Mouse (Mus musculus) right cerebral cortex, adult 18-20 months (tissue): Measurements from ENCODE around the gene Zfp787.
A peak's percentile ranks its signal among the peaks of the same experiment; 100 is the strongest.
"Not testable (repeated sequence)": the region's sequence is repeated elsewhere in the genome, so short reads cannot be mapped to it uniquely, and the experiment has no call there.

ENCODE experiments used
- DNase-seq: peaks from one replicate; pipeline ENCODE4 v3.0.0; 2022; ENCODE audit warnings: mixed read lengths

Gene Zfp787

DNA sequence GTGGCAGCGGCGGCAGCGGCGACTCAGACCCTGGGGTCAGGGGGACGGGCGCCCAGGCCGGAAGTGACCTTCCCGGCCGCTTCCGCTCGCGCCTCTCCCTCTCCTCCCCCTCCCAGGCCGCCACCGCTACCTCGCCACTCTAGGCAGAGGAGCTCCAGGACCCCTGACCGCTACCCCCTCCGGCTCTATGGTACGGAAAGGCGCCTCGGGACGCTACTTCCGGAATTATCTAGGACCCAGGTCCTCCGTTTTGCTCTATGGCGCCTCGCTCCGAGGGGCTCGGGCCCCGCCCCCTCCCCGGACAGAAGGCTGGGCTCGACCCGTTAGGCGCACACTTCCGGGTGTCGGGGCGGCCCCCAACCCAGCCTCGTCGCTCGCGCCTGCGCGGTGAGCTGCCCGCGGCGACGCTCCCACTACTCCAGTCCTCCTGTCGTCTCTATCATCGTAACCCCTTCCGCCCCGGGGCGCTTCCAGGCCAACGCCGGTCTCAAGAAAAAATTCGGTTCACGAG lies at the start of gene Zfp787:
Gene Zfp787 (minus strand): TSS at position 97 of the 511 bp plus-strand sequence.
- peak; percentile 97 for DNase-seq

DNA sequence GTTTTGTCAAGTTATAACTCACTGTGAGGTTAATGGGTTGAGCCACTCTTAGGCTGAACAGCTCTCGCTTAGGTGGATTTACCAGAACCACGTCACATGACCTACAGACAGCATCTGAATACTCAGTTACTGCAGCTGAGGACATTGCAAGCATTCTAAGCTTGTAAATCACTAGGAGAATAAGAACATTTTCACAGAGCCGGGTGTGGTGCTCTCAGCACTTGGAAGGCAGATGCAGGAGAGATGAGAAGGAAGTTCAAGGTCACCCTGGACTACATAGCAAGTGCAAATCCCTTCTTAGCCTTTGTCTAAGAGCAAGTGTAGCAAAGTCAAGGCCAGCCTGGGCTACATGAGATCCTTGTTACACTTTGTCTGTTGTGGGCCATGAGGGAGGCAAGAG lies 48.4 kb upstream of the Zfp787 start:
- no peak for DNase-seq

DNA sequence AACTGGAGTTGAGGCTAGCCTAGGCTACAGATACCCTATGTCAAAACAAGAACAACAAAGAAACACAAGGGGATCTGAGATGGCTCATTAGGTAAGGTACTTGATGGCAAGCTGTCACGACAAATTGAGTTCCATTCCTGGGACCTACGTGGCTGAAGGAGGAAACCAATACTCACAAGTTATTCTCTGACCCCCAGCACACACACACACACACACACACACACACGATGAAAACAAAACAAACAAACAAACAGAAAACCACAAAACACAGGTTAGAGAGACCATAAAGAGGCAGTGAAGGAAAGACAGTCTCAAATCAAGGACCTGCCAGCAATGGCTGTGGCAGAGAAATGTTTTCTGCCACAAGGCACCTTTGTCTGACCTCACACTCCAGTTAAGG lies 41.0 kb upstream of the Zfp787 start, which contains the start of gene Galp:
Gene Galp (plus strand): TSS at position 301 of the 400 bp plus-strand sequence.
- no peak for DNase-seq

DNA sequence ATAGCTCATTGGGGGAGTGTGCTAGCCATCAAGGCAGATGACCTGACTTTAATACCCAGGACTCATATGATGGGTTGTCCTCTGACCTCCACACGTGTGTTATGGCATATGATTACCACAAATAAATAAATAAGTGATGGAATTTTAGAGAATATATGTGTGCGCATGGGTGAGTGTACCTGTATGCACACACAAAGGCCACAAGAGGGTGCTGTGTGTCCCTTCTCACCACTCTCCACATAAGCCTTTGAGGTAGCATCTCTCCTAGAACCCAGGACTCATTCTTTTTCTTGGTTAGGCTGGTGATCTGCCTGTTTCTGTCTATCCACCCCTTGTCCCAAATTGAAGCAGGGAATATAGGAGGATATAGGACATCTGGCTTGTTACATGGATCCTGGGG lies 40.0 kb upstream of the Zfp787 start:
- no peak for DNase-seq

DNA sequence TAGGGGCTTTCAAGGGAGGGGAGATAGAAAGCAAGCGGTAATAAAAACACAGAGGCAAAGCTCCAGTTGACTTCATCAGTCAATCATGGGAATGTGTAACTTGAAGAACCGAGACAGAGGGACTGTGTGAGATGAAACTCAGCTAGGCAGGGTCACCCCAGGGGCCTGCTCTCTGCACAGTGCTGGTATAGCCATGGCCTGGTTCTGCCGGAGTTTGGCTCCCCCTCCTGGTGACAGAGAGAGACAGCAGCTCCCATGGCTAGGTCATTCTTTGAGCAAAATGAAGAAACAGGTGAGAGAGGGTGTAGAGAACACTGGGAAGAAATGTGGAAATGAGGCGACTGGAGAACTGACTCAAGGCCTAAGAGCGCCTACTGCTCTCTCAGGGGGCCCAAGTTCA lies 38.3 kb upstream of the Zfp787 start:
- peak; percentile 50 for DNase-seq

DNA sequence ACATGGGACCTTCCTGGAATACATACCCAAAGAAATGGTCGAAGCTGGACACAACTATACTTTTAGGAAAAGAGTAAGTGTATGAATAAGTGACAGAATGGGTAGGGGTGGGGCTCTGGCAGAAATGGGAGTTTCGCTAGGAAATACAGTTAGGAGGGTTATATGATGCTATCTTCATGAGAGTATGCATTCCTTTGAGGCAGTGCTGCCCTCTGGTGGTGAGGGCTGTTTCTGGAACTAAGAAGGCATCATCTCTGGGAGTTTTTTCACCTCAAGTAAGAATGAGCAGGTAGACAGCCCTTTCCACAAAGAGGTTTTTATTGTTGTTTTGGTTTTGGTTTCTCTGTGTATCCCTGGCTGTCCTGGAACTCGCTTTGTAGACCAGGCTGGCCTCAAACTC lies 35.6 kb upstream of the Zfp787 start:
- peak; percentile 67 for DNase-seq

DNA sequence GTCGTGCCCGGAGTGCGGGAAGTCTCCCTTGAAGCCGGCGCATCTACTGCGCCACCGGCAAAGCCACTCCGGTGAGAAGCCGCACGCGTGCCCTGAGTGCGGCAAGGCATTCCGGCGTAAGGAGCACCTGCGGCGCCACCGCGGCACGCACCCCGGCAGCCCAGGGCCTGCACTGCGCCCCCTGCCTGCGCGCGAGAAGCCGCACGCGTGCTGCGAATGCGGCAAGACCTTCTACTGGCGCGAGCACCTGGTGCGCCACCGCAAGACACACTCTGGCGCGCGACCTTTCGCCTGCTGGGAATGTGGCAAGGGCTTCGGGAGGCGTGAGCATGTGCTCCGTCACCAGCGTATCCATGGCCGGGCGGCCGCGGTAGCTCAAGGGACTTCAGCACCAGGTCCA lies 33.7 kb upstream of the Zfp787 start:
- no peak for DNase-seq

DNA sequence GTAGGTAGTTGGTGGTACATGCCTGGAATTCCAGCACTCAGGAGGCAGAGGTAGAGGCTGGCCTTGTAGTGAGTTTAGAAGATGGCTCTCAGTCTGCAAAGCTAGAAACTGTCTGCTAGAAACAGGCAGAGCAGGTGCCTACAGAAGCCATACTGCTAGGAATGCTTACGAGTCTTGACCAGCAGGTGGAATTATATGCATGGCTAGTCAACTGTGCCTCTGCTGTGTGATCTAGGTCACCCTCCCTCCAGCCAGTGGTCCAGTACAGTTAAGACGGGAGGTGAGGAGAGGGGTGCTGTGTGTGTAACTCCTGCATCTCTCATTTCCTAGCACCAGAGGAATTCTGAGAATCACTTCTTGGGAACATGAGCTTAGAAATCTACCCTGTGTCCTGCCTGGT lies 31.0 kb upstream of the Zfp787 start:
- DNase-seq, result no peak

DNA sequence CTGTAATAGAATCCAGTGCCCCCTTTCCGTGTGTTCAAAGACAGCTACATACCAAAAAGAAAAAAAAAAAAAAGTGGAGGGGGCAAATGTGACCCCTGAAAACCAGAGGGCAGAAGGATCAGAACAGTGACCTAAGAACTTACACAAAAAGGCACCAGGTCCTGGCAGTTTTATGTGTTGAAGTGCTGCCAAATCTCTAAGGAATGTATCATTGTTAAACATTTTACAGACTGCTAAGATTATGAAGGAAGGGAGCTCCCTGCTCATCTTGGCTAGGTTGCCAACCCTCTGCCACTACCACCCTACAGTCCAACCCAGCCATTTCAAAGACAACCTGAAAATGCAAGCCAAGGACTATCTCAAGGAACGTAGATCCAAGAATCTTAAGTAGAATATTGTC lies 30.4 kb upstream of the Zfp787 start:
- DNase-seq, result no peak

DNA sequence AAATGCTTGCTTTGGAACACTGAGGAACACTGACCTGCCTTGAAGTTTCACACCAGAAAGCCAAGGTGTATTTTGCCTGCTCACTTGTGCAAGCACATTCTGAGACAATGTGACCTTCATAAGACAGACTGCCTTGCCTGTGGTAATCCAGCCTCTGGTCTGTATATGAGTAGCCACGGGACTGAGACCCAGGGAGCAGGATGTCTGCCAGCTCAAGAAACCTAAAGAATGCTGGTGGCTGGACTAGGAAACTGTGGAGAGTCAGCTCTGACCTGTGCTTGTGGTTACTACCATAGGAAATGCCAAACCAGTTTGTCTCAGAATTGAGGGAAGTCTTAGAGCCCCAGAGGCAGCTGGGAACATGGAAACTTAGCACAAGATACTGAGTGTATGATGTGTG lies 29.6 kb upstream of the Zfp787 start:
- DNase-seq, result no peak

DNA sequence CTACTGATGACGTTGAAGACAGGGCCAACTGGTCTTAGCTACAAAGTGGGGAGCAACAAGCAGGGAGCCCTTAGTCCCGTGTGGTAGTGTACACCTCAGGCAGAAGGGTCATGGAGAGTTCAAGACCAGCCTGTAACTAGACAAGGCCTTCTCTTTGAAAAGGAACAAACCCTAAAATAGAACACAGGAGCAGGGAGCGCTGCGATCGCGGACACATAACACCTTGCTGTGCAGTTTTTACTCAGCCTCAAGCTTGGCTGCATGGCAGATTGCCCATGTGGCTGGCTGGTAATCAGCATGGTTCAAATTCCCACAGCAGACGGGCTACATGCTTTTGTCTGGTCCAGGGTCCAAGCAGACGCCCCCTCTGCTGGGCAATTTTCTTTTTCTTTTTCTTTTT lies 28.7 kb upstream of the Zfp787 start:
- DNase-seq, result no peak

DNA sequence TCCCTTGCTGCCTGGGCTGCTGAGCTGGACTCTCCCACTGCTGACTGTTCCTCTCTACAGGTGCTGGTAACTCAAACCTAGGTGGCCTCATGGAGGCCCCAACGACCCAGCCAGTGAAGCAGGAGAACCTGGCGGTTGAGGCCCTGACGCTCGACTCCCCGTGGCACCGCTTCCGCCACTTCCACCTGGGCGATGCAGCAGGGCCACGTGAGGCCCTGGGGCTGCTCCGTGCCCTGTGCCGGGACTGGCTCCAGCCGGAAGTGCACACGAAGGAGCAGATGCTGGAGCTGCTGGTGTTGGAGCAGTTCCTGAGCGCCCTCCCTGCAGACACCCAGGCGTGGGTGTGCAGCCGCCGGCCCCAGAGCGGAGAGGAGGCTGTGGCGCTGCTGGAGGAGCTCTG lies 28.0 kb upstream of the Zfp787 start:
- peak; percentile 48 for DNase-seq

DNA sequence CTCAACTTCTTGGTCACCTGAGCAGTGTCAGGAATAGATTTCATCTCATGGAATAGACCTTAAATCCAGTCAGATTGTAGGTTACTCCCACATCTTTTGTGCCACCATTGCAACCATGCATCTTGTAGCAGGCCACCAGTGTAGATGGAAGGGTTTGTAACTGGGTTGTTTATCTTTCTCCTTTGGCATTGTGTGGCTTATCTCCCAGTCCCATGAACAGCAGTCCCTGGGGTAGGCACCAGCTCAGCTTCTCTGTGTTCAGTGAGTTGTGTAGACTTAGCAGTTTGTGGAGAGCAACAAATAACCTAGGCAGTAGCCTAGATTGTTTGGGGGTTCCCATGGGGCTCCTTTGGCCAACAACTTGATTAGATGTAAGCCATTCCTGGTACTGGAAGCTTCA lies 27.1 kb upstream of the Zfp787 start:
- no peak for DNase-seq

DNA sequence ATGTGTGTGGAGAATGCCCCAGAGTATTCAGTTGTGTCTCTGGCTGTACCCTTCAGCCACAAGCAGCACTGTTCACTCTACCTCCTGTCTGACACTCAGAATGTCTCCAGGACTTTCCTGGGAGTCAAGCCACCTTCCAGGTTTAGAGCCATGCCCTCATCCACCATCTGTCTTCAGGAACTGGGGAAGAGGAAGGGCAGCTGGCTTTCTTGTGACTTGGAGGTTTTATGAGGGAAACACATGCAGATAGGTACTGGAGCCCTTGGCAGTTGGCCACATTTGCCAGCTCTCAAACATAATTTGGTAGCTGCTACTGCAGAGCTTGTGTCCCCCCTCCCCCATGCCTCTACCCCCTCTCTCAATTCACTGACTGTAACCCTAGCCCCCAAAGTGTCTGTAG lies 23.2 kb upstream of the Zfp787 start:
- no peak for DNase-seq

DNA sequence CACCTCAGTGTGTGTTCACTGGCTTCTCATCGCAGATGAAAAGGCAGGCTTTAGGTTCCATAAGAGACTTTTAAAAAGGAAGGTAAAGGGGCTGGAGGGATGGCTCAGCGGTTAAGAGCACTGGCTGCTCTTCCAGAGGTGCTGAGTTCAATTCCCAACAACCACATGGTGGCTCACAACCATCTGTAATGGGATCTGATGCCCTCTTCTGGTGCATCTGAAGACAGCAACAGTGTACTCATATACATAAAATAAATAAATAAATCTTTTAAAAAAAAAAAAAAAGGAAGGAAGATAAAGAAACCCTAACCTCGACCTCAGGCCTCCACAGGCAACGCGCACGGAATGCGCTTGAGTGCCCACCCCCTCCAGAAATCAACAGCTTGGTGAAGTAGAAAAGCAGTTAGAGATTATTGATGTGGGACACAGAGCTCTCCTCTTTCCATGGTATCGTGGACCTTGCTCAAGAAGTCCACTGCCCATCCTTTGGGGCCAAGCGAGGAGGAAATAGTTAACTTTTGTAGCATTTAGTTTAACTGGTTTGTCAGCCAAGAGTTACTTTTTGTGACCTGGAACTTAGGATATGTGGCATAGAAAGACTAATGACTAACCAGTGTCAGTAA lies 18.7 kb upstream of the Zfp787 start:
- DNase-seq, result not testable (repeated sequence)

DNA sequence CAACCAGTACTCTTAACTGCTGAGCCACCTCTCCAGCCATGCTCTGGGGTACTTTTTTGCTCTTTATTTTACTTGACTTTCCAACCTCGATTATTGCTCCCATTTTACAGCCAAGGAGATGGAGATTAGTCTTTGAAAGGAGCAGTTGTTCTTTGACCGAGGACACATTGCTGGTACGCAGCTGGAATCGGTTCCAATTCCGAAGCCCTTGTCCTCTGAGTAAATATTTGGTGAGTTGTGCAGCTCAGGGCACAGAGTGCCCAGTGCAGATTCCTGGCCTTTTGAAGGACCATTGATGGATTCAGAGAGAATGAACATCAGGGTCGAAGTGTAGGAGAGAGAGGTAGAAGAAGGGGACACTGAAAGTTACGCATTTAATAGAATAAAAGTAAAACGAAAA lies 18.1 kb upstream of the Zfp787 start:
- DNase-seq, result no peak

DNA sequence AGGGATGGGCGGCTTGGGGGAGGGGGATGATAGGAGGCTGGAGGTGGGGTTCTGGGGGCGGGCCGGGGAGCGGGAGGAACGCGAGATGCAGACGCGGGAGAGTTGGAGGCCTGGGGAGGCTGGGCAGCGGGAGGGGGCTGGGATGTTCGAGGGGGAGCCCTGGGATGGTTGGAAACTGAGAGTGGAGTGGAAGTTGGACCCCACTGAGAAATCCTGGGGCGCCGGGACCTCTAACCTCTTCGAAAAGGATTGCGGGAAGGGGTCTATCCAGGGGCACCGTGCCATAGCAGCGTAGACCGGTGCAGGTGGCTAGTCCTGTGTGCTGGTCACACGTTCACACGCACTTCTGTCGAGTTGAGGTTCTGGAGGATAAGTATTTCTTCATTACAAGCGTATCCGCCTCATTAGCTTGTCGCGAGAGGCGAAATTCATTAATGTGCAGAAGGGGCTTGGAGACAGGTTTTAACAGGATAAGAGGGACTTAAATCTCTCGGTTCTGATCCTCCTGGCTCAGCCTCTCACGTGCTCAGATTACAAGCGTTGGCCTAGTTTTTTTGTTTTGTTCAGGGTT lies 17.0 kb upstream of the Zfp787 start:
- no peak for DNase-seq

DNA sequence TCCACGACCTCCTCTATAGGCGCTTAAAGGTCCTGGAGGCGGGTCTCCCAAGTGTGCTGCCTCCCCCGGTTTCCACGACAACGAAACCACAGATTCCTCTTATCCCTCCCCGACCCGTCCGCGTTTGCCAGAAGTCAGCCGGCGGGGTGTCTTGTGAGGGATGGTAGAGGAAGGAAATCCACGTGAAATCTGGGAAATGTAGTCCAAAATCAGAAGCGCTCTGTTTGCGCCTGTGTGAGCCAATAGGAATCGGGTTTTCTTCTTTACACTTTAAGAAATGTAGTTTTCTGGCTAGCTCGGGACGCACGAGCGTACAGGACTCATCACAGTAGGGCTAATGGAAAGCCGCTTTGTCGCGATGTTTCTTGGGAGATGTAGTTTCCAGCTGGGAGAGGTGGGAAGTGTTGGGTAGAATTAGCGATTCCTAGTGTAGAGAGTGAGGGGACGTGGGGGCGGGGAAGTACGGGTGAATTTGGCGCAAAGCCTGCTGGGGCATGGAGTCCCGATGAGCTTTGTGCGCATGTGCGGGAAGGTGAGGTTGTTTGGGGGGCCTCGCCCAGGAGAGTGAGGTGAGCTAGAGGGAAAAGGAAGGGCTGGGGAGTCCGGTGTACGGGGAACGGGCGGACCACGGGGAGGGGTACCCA lies 16.3 kb upstream of the Zfp787 start, which contains the start of gene Zfp444:
Gene Zfp444 (plus strand): TSS at position 221 of the 644 bp plus-strand sequence.
- peak; percentile 99 for DNase-seq

DNA sequence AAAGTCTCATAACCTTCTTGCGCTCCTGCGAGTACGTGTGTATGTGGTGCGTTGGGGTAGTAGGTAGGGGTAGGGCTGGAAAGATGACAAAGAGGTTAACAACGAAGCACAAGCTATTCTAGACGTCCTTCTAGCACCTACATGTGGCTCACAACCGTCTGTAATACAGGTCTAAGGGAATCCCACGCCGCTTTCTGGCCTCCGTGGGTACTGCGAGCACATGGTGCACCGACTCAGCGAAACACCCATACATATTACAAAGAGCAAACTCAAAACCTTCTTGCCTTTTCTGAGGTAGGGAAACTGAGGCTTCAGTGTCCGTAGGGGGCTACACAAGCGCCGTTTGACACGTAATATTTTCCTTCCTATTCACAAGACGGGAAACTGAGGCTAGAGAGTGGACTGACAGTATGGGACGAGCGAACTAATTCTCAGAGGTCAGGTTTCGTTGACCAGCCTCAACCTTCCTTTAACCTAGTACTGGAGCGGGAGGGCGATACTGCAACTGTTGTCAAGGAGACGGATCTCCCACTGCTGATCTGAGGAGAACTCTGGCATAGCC lies 15.7 kb upstream of the Zfp787 start:
- peak; percentile 66 for DNase-seq

DNA sequence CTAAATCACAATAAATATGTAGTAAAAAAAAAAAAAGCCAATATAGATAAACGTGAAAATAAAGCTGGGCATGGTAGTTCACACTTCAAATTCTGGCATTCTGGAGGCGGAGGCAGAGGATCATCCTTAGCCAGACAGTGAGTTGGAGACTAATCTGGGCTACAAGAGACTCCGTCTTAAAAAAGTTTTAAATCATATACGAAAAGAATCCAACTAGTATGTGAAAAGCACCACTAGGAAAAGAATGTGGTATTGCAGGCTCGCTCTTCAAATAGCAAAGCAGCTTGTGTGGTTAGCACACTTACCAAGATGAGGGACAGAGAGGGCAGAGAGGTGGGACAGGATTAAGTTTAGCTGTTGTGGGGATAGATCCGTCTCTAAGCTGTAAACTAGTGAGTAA lies 15.1 kb upstream of the Zfp787 start:
- DNase-seq, result no peak

DNA sequence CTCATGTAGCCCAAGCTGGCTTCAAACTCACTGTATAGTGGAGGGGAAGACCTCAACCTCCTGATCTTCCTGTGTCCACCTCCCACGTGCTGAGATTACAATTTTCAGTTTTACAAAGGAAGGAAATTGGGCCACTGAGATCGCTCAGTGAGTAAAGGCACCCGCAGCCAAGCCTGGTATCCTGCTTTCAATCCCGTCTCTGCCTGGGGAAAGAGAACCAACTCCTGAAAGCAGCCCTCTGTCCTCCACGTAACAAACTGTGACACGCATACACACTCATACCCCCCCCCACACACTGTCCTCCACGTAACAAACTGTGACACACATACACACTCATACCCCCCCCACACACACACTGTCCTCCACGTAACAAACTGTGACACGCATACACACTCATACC lies 14.6 kb upstream of the Zfp787 start:
- DNase-seq, result no peak

DNA sequence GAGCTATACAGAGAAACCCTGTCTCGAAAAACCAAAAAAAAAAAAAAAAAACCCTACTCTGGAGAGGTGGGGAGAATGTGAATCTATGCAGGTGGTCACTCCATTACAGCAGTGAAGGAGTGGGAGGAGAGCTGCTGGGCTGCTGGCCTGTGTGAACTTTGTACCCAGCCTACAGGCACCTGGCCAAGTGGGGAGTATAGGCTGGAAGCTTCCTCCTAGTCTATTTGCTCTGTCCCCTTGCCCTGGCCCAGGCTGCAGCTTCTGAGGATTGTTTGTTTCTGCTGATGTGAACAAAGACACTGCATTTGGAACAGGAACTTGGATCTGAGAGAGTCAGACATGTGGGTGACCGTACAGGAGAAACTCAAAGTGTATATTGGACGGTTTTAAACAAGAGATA lies 13.6 kb upstream of the Zfp787 start:
- no peak for DNase-seq

DNA sequence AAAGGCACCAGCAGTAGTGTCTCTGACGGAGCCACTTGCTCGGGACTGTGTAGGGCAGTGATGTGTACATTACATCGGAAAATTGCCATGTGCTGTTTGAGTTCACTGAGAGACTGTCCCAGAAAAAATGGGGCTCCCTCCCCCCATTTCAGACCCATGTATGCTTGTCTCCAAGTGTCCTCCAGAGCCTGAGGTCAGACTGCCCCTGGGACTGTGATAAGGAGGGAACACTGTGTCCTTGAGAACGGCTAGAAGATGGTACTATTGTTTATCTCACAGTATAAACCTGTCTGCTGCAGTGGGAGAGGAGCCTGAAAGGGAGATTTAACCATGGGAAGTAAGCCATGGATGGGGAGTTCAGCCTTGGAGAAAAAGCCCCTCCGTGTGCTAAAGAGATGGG lies 8.9 kb upstream of the Zfp787 start:
- no peak for DNase-seq

DNA sequence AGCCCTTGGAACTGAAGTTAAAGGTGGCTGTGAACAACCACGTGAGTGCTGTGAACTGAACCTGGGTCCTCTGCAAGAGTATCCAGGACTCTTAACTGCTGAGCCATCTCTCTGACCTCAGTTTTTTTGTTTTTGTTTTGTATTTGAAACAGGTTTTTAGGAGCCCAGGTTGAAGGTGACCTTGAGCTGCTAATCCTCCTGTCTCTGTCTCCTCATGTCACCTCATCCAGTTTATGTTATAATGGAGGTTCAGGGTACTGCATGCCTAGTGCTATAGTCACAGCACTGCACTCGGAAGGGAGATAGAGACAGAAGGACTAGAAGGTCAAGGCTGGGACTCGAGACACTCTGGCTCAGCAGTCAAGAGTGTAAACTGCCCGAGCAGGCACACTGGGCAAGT lies 6.4 kb upstream of the Zfp787 start:
- DNase-seq, result no peak
